Mouse (Mus musculus): ENCODE measurements around the gene Tmem231. TPM values are rescaled to one million over a fixed set of nuclear protein-coding genes. Genes with fewer than 3 reads are reported as not detected.

Gene Tmem231
- 1.5 and 2.2 TPM in 2 replicates for polyA plus RNA-seq (2015; fragmentation: Nextera tagmentation; extraction: Ambion mirVana)

- DNase-seq (ENCODE audit: low spot score) = peak; percentile 89
Measured at GRCm38 (mm10) chr8:111933348-111934076, at the start of gene Tmem231. Gene Tmem231, minus strand, starts transcription at chr8:111933881.

- peak; percentile 40 for DNase-seq (ENCODE audit: low spot score)
Measured at GRCm38 (mm10) chr8:111982116-111982515, 48.4 kb upstream of the Tmem231 start.

- DNase-seq (ENCODE audit: low spot score) = no peak
Measured at GRCm38 (mm10) chr8:111978147-111978546, 44.5 kb upstream of the Tmem231 start.

DNA sequence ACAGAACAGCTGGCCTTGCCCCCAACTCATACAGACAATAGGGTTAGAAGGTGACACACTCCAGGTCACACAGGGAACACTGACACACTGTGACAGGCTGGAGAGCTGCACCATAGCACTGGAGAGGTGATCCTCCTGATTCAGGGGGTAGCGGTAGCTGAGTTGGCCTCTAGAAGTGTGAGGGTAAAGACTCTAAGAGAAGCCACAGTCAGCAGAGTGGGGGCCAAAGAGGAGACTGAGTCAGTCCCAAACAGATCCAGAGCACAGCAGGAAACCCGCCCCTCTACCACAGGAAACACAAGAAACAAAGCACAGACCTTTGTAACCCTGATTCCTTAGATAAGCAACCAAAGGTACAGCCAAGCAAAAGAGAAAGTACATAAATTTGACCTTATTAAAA is 42.6 kb upstream of the Tmem231 start:
- peak; percentile 72 for DNase-seq (ENCODE audit: low spot score)

DNA sequence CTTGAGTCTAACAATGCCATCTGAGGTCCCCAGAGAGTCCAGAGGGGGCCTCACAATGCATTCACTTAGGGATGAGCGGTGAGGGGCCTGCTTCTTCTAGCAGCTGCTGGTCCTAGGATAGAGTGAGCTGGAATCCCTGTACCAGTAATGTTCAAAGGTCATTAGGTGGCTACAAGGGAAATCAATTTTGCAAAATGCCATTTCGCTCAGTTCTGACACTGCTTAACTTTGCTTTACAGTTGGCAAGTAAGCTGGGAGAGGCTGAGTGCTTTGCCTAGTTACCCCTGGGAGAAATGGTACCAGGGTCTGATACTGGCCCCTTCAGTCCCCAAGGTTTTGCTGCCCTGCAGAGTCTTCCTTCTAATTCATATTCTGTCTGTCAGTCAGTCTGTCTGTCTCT is 42.0 kb upstream of the Tmem231 start:
- no peak for DNase-seq (ENCODE audit: low spot score)

- no peak for DNase-seq (ENCODE audit: low spot score)
Measured at GRCm38 (mm10) chr8:111974138-111974537, 40.5 kb upstream of the Tmem231 start.

- DNase-seq (ENCODE audit: low spot score) = no peak
Measured at GRCm38 (mm10) chr8:111968991-111969390, 35.3 kb upstream of the Tmem231 start.

DNA sequence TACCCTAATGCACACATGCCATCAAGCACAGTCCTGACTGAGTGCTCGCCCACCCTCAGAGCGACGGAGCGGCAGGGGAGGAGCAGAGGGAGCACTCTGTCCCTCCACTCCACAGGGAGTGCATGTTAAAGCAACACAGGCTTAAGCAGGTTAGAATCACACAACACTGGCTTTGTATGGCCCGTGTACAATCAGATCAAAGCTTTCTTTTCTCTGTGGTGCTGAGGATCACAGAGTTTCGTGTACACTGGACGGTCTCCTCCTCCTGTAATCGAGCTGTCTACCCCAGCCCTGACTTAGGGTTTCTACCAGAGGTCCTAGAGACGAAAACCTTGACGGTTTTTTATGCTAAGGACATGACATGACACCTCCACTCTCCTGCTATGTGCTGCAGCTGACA is 34.9 kb upstream of the Tmem231 start:
- no peak for DNase-seq (ENCODE audit: low spot score)

GRCm38 (mm10) chr8:111967246-111967870 is 33.7 kb upstream of the Tmem231 start:
- DNase-seq (ENCODE audit: low spot score) = no peak

DNA sequence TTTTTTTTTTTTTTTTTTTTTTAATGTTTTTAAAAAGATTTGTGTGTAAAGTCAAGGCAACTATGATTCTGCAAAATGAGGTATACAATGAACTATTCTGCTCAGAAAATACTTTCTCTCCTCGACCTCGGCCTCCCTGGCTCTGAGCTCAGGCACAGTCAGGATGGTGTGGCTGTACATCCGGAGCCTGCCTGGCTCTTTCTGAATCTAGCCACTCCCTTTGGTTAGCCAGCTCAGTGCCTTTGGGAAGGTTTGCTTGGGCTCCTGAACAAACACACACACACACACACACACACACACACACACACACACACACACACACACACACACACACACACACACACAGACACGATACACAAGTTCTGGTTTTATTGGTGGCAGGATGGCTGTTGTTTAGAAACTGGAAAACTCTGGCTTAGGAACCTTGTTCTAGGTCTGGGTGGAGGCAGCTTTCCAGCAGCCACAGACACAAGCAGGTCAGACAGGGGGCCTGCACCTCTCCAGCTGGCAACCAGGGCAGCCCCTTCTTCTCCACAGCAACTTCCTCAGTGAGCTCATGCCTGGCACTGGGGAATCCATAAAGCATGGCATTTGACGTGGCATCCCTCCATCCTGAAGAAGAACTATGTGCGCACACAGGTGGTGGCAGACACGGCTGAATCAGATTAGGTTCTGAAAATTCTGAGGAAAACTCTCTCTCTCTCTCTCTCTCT is 31.3 kb upstream of the Tmem231 start:
- no peak for DNase-seq (ENCODE audit: low spot score)

DNA sequence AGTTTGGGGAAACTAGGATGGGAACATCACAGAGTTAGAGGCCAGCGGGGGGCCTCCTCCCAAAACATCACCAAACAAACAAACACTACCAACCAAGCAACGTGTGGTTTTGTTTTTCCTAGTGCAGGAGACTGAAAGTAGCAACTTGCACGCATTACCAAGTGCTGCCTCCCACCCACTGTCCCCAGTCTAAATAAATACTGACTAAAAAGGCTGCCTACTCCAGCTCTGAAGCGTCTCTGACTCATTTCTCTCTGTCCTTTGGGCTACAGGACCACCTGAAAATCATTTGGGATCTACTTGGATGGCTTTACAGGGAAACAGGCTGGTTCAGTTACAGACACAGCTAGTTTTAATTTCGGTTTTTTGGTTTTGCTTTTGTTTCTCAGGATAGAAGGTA is 30.7 kb upstream of the Tmem231 start:
- DNase-seq (ENCODE audit: low spot score) = no peak

- DNase-seq (ENCODE audit: low spot score) = no peak
Measured at GRCm38 (mm10) chr8:111963546-111963945, 29.9 kb upstream of the Tmem231 start.

DNA sequence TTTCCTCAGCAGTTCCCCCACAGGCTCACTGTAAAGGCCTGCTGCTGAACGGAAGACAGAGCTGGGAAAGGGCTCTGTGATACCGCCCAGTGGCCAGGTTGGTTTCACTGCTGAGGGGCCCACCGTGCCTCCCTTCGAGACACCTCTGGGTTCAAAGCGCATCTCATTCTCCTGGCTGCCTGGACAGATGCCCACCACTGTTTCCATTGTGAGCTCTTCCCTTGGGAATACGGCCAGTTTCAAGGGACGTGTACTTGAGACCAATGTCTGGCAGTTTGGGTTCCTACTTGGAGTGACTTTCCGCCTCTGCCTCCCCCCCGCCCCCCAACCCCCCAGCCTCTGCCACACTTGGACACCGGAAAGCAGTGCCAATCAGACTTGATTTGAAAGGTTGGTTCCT is 29.4 kb upstream of the Tmem231 start:
- DNase-seq (ENCODE audit: low spot score) = no peak

DNA sequence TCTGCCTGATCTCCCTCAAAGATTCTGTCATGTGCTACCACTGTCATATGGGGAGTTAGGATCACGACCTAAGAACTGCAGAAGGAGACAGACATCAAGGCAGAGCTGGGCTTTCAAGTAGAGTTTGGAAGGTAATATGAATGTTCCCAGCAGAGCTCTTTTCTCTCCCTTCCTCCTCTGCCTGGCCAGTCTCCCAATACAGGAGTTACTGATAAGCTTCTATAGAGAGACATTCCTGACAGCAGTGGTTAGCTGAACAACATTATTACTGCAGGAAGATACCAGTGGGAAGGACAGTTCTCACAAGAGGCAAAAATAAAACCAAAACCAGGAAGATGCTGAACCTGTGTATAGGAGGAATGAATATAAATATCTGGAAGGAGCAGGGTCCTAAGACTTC is 28.9 kb upstream of the Tmem231 start:
- no peak for DNase-seq (ENCODE audit: low spot score)

DNA sequence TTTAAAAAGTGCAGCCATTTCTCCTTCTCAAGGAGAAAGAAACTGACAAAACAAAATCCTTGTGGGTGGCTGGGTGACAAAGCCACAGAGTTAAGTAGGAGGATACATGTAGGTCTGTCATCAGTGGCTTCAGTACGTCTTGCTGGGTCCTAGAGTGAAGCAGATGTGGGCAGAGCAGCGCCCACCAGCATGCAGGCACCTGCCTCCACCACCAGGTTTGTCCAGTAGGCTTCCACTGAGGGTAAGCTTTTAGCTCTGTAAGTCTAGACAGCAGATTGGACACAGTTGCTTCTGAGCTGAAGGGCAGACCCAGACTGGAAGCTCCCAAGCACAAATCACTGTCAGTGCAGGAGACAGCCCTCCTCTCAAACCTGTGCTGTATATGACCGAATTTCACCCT is 27.6 kb upstream of the Tmem231 start:
- DNase-seq (ENCODE audit: low spot score) = no peak

GRCm38 (mm10) chr8:111960591-111961321 is 27.1 kb upstream of the Tmem231 start:
- DNase-seq (ENCODE audit: low spot score) = no peak

DNA sequence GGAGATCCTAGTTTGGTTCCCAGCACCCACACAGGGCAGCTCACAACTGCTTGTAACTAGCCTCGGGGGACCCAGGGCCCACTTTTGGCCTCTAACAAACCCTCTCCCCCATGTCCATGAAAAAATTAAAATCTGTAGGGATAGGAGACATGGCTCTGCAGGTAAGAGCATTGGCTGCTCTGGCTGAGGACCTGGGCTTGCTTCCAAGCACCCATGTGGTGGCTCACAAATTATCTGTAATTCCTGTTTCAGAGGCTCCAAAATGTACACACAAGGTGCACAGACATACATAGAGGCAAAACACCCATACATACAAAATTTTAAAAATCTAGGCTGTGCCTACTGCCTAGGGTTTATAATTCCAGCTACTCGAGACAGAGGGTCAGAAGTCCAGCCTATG is 23.6 kb upstream of the Tmem231 start:
- no peak for DNase-seq (ENCODE audit: low spot score)

DNA sequence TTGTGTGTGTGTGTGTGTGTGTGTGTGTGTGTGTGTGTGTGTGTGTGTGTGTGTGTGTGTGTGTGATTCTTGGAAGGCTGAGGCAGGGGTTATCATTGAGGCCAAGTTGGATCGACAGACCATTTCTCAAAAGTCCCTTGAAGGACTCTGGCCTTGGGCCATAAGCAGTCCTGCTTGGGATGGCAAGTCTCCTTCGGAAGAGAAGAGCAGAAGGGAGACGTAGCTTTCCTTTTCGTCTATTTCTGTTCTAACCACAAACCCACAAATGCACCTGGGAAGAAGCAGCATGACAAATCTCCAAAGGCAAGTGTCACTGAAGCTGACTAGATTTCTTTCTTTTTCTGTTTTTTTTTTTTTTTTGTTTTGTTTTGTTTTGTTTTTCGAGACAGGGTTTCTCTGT is 22.2 kb upstream of the Tmem231 start:
- peak; percentile 49 for DNase-seq (ENCODE audit: low spot score)

DNA sequence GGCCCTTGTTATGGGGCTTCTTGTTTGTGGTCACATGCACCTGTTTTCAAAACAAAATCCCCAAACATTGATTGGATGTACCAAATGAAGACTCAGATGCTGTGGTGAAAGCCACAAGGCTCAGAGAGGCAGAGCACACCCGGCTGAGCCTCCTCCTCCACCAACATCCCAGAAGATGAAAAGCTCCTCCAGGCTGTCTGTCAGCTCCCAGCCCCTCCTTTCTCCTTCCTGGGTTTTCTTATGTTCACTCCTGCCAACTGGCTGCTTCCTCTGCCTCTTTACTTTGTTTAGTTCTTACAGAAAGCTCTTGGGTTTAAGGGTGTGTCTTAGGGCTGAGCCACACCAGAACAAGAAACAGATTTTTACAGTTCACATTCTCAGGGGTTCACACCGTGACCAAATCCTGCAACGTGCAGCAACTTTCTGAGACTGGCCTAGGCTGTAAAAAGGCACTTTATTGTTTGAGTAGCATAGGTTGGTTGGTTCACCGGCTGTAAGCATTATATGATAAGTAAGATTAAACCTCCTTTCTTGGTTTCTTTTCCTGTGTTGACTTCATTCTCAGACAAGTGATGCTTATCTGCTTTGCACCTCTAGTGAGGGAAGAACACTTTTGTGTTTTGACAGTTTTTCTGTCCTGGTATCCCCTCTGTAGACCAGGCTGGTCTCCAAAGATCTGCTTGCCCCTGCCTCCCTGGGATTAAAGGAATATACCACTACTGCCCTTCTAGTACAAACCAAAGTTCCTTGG is 21.3 kb upstream of the Tmem231 start:
- peak; percentile 26 for DNase-seq (ENCODE audit: low spot score)

DNA sequence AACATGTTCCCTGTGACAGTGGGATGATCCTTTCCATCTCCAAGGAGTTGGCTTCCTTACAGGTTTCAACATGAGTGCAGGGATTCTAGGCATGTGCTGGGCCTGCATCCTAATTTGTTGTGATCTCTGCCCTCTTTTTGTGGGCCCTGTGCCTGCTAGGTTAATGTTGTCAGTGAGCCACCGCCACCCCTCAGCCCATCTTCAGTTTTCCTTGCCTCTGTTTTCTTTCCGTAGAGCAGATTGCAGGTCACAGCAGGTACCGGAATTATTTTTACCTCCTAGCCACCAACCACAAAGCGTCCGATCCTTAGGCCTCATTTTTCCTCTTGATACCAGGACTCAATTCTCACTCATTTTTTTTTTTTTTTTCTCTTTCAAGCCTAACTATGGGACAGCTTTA is 18.3 kb upstream of the Tmem231 start:
- no peak for DNase-seq (ENCODE audit: low spot score)

- no peak for DNase-seq (ENCODE audit: low spot score)
Measured at GRCm38 (mm10) chr8:111951317-111951716, 17.6 kb upstream of the Tmem231 start.
